Mouse (Mus musculus) small intestine, adult 2 months (tissue): ENCODE data around the gene Shq1.

Experiments
- CTCF ChIP-seq: fragments of 200-500 bp; IDR thresholded peaks from 2 replicates; pipeline ENCODE4 v1.5.1; 2012; ENCODE audit warnings: low read depth, mild to moderate bottlenecking, control low read depth, inconsistent platforms, low read length, moderate library complexity, mixed read lengths; ENCODE audit not compliant: insufficient replicate concordance, insufficient read length; ENCODE audit errors: extremely low read depth
- POLR2A ChIP-seq: fragments of 200-500 bp; IDR thresholded peaks from 2 replicates; pipeline ENCODE4 v1.6.1; 2012; ENCODE audit warnings: low read depth, mild to moderate bottlenecking, control low read depth, inconsistent platforms, low read length, moderate library complexity

GRCm38 (mm10) chr6:100542154-100542997, 128.6 kb downstream of the Shq1 start:
- TF ChIP-seq POLR2A (no peak), CTCF (no peak)
